Mouse (Mus musculus): ENCODE measurements at regions not wholly inside any gene's neighbourhood (a gene's known extent, or its start where the extent isn't known, plus 50 kb on each side); places are given as distances from the start of the nearest gene placed in this dataset.

- TF ChIP-seq EP300 (IDR thresholded peaks at IDR 0.05; ENCODE audit: insufficient read depth, low read depth, low read length) = no peak
- no peak for TF ChIP-seq CTCF (IDR thresholded peaks at IDR 0.05)
Observed at GRCm38 (mm10) chr11:114195291-114195690, 128.4 kb upstream of the Sdk2 start.

All from heart, adult 2 months (tissue).